Mouse (Mus musculus) kidney, postnatal 36 days (tissue): ENCODE measurements at regions not wholly inside any gene's neighbourhood (a gene's known extent, or its start where the extent isn't known, plus 50 kb on each side); places are given as distances from the start of the nearest gene placed in this dataset.

Source experiments
- DNase-seq, 2 experiments: peaks; one replicate each; pipeline ENCODE4 v3.0.0; 2021 to 2022; ENCODE audit warnings: mixed read lengths in 2 of 2

DNA sequence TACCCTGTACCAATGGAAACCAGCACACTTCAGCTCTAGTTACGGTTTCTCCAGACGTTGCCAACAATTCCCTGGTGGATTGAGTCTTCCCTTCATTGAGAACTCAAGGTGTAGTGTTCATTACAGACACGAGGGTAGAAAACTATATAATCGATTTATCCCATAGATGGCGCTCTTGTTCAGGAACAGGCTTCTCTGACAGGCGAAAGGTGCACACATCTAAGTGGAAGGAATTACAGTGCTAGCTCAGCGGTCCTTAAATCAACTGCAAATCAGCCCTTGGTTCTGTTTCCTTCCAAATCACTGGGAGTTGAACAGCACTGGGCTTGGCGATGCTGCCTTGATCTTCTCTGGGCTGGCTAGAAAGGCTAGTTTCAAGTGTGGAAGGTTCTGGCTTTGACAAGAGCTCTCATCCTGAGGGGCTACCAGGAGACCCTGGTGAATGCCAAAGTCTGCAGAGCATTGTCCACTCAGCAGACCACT is 161.1 kb downstream of the March11 start:
- peak; percentile 11 to 39 for DNase-seq

DNA sequence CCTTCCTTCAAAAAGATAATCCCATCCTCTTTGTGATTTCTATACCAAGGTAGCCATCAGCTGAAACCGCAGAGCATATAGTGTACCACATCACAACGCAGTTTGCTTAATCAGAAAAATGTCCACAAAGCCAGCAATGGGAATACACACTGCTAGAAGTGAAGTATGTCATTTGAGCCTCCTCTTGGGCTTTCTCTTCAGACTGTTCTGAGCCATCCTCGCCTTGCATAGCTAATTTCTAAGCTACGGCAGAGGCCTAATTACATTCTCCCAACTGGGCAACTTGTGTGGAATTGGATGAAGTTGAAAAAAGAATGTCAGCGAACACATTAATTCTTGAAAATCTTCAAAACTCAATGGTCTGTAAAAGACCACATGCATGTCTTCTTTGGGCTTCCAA is 178.5 kb downstream of the March11 start:
- DNase-seq: no peak
